In the genomic region with DNA sequence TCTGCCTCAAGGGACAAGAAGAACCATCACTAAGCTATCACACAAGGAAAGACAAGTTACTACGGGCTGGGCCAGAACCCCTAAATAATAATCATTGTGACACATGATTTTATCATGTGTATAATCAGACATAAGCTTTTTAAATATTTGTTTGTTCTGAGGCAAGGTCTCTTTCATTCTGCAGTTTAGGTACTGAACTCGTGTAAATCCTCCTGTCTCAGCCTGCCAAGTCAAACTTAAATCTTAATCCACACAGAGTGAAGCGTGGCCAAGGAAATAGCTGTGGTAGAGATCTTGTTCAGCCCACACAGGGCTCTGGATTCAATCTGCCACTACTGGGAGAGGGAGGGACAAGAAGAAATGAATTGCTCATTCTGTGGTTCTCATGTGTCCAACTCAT, we compare ENCODE assay signal across 27 mouse cellular contexts.
"Had no signal": no experiment of that assay in that cellular context is flagged by ENCODE, and none has a peak within 500 bp of the region (broad histone marks: within the 10 kb centered on the region; RNA-seq: fewer than 3 reads in every experiment).

No protein-coding gene starts in this region.

- H3K27me3 ChIP-seq: heart, embryonic 13.5 days; heart, embryonic 15.5 days; hindbrain, embryonic 13.5 days; hindbrain, embryonic 15.5 days; kidney, embryonic 15.5 days; limb, embryonic 12.5 days; liver, embryonic 12.5 days had no signal

- DNase-seq: gastrocnemius, adult 2 months; gastrocnemius, postnatal 10 days; gastrocnemius, postnatal 25 days; heart, adult 11 months; heart, adult 2 months; heart, postnatal 14 days; heart, postnatal 36 days; kidney, adult 11 months; kidney, adult 2 months; kidney, adult 9 months; kidney, postnatal 25 days; kidney, postnatal 4 days had no signal

- ATAC-seq: hindbrain, postnatal 0 days; intestine, embryonic 16.5 days; liver, embryonic 12.5 days had no signal

- H3K9me3 ChIP-seq: heart, embryonic 13.5 days; heart, embryonic 15.5 days; hindbrain, embryonic 13.5 days; hindbrain, embryonic 15.5 days; kidney, embryonic 15.5 days; limb, embryonic 10.5 days; limb, embryonic 12.5 days; liver, embryonic 12.5 days had no signal

- H3K4me3 ChIP-seq: gastrocnemius, adult 2 months; heart, adult 2 months; heart, embryonic 13.5 days; heart, embryonic 15.5 days; hindbrain, embryonic 13.5 days; hindbrain, embryonic 15.5 days; kidney, embryonic 15.5 days; layer of hippocampus, adult 2 months; left cerebral cortex, adult 2 months; limb, embryonic 10.5 days; limb, embryonic 12.5 days; liver, embryonic 12.5 days had no signal

- H3K9ac ChIP-seq: heart, embryonic 13.5 days; heart, embryonic 15.5 days; hindbrain, embryonic 13.5 days; hindbrain, embryonic 15.5 days; kidney, embryonic 15.5 days; limb, embryonic 12.5 days; liver, embryonic 12.5 days; liver, embryonic 14.5 days had no signal

- H3K4me2 ChIP-seq: heart, embryonic 11.5 days; heart, embryonic 13.5 days; heart, embryonic 15.5 days; hindbrain, embryonic 13.5 days; hindbrain, embryonic 15.5 days; kidney, embryonic 15.5 days; limb, embryonic 12.5 days; liver, embryonic 12.5 days had no signal

- H3K27ac ChIP-seq: gastrocnemius, adult 2 months; heart, adult 2 months; heart, embryonic 13.5 days; heart, embryonic 15.5 days; hindbrain, embryonic 13.5 days; hindbrain, embryonic 15.5 days; hindbrain, postnatal 0 days; kidney, embryonic 15.5 days; kidney, postnatal 0 days; layer of hippocampus, adult 2 months; left cerebral cortex, adult 2 months; limb, embryonic 10.5 days; limb, embryonic 12.5 days; liver, embryonic 12.5 days; liver, embryonic 14.5 days had no signal
